Mouse (Mus musculus): ENCODE data around the gene Sugp2.

Sugp2 gene

GRCm38 (mm10) chr8:70282603-70283135 lies 48.6 kb downstream of the Sugp2 start, which contains the start of gene Homer3:
Homer3 (plus strand) TSS chr8:70282827.
- peak; percentile 91 to 94 for DNase-seq (ENCODE audit: low spot score in 2 of 2)

GRCm38 (mm10) chr8:70283136-70284077 lies 49.4 kb downstream of the Sugp2 start:
- DNase-seq (ENCODE audit: low spot score in 2 of 2) = no peak

- no peak for DNase-seq (ENCODE audit: low spot score in 2 of 2)
Measured at GRCm38 (mm10) chr8:70284421-70284820, 50.4 kb downstream of the Sugp2 start.

- DNase-seq (ENCODE audit: low spot score in 2 of 2) = no peak
Measured at GRCm38 (mm10) chr8:70285304-70285703, 51.3 kb downstream of the Sugp2 start.

GRCm38 (mm10) chr8:70286737-70287136 lies 52.7 kb downstream of the Sugp2 start:
- DNase-seq (ENCODE audit: low spot score in 2 of 2) = peak in 1 of 2 experiments; percentile 25

- no peak for DNase-seq (ENCODE audit: low spot score in 2 of 2)
Measured at GRCm38 (mm10) chr8:70293988-70294405, 60.0 kb downstream of the Sugp2 start.

- no peak for DNase-seq (ENCODE audit: low spot score in 2 of 2)
Measured at GRCm38 (mm10) chr8:70300881-70301280, 66.9 kb downstream of the Sugp2 start.

GRCm38 (mm10) chr8:70302358-70302890 lies 68.4 kb downstream of the Sugp2 start, which contains the start of the genes Ddx49 and Cope:
Ddx49 (minus strand) TSS chr8:70302489.
Cope (plus strand) TSS chr8:70302518.
- peak; percentile 87 to 88 for DNase-seq (ENCODE audit: low spot score in 2 of 2)

- no peak for DNase-seq (ENCODE audit: low spot score in 2 of 2)
Measured at GRCm38 (mm10) chr8:70302901-70303300, 68.9 kb downstream of the Sugp2 start.

- DNase-seq (ENCODE audit: low spot score in 2 of 2) = no peak
Measured at GRCm38 (mm10) chr8:70309311-70309710, 75.3 kb downstream of the Sugp2 start.

GRCm38 (mm10) chr8:70313399-70313798 lies 79.4 kb downstream of the Sugp2 start:
- no peak for DNase-seq (ENCODE audit: low spot score in 2 of 2)

- peak; percentile 39 to 55 for DNase-seq (ENCODE audit: low spot score in 2 of 2)
Measured at GRCm38 (mm10) chr8:70315624-70316510, 81.8 kb downstream of the Sugp2 start, which contains the start of gene Cers1. Cers1 (plus strand) TSS chr8:70315775.

GRCm38 (mm10) chr8:70316511-70317504 lies 82.8 kb downstream of the Sugp2 start:
- DNase-seq (ENCODE audit: low spot score in 2 of 2) = no peak

- DNase-seq (ENCODE audit: low spot score in 2 of 2) = no peak
Measured at GRCm38 (mm10) chr8:70317872-70318271, 83.8 kb downstream of the Sugp2 start.

- DNase-seq (ENCODE audit: low spot score in 2 of 2) = no peak
Measured at GRCm38 (mm10) chr8:70323716-70324115, 89.7 kb downstream of the Sugp2 start.

- DNase-seq (ENCODE audit: low spot score in 2 of 2) = no peak
Measured at GRCm38 (mm10) chr8:70327512-70327911, 93.5 kb downstream of the Sugp2 start.

GRCm38 (mm10) chr8:70329124-70329834 lies 95.3 kb downstream of the Sugp2 start, which contains the start of gene Gdf1:
Gdf1 (plus strand) TSS chr8:70329817.
- DNase-seq (ENCODE audit: low spot score in 2 of 2) = no peak

Measured in thymus, postnatal 10 days (tissue).